Mouse (Mus musculus): ENCODE results near the gene Slc38a9. TPM values are rescaled to one million over a fixed set of nuclear protein-coding genes. Genes with fewer than 3 reads are reported as not detected.
"Not testable (repeated sequence)": the region's sequence is repeated elsewhere in the genome, so short reads cannot be mapped to it uniquely, and the experiment has no call there.

Gene Slc38a9
- polyA plus RNA-seq, 1 experiment from 2014 or later: 23.8 TPM

- no peaks in the 10 kb centered on the region for H3K4me1 ChIP-seq
- no peak for ATAC-seq (ENCODE audit: low FRiP score, low read depth)
- H3K27ac ChIP-seq: no peak overlapping the region
- no peaks in the 10 kb centered on the region for H3K27me3 ChIP-seq (replicated peaks)
- WGBS: 94% methylated on average over 10 of the region's 10 CpGs
- H3K9me3 ChIP-seq: 0 out of 2 replicates have a peak, but pooled peaks cover 5% of the 10 kb centered on the region
- H3K9ac ChIP-seq: no peak overlapping the region
- no peak overlapping the region for H3K4me3 ChIP-seq
- peaks cover 7% of the 10 kb centered on the region for H3K36me3 ChIP-seq
- H3K4me2 ChIP-seq (replicated peaks): no peak overlapping the region
Observed at GRCm38 (mm10) chr13:112692870-112693553, 32.5 kb downstream of the Slc38a9 start.

GRCm38 (mm10) chr13:112695526-112696240 is 35.1 kb downstream of the Slc38a9 start:
- no peak overlapping the region for H3K4me3 ChIP-seq
- no peak overlapping the region for H3K4me2 ChIP-seq (replicated peaks)
- H3K4me1 ChIP-seq: no peaks in the 10 kb centered on the region
- H3K27ac ChIP-seq: no peak overlapping the region
- peaks cover 24% of the 10 kb centered on the region for H3K36me3 ChIP-seq
- 94% methylated on average over 8 of the region's 8 CpGs for WGBS
- ATAC-seq (ENCODE audit: low FRiP score, low read depth): no peak
- 0 out of 2 replicates have a peak, but pooled peaks cover 5% of the 10 kb centered on the region for H3K9me3 ChIP-seq
- H3K9ac ChIP-seq: no peak overlapping the region
- H3K27me3 ChIP-seq (replicated peaks): no peaks in the 10 kb centered on the region

GRCm38 (mm10) chr13:112701256-112701655 is 40.7 kb downstream of the Slc38a9 start:
- Histone ChIP-seq H3K4me1 (no peaks in the 10 kb centered on the region), H3K9me3 (no peaks in the 10 kb centered on the region), H3K27me3 (replicated peaks) (no peaks in the 10 kb centered on the region), H3K27ac (no peak overlapping the region), H3K9ac (no peak overlapping the region), H3K4me3 (no peak overlapping the region), H3K36me3 (peaks cover 22% of the 10 kb centered on the region), H3K4me2 (replicated peaks) (no peak overlapping the region)
- 90% methylated on average over 8 of the region's 8 CpGs for WGBS
- no peak for ATAC-seq (ENCODE audit: low FRiP score, low read depth)

- Histone ChIP-seq H3K4me3 (no peak overlapping the region), H3K4me1 (no peaks in the 10 kb centered on the region), H3K9me3 (no peaks in the 10 kb centered on the region), H3K9ac (no peak overlapping the region), H3K27me3 (replicated peaks) (no peaks in the 10 kb centered on the region), H3K36me3 (peaks cover 3% of the 10 kb centered on the region), H3K4me2 (replicated peaks) (no peak overlapping the region), H3K27ac (no peak overlapping the region)
- 91% methylated on average over 4 of the region's 4 CpGs for WGBS
- ATAC-seq (ENCODE audit: low FRiP score, low read depth): no peak
Observed at GRCm38 (mm10) chr13:112706351-112706750, 45.8 kb downstream of the Slc38a9 start.

GRCm38 (mm10) chr13:112720078-112720736 is 59.7 kb downstream of the Slc38a9 start:
- H3K36me3 ChIP-seq: no peaks in the 10 kb centered on the region; the same call in 1 of the 2 replicates
- no peaks in the 10 kb centered on the region for H3K9me3 ChIP-seq
- WGBS: 91% methylated on average over 15 of the region's 15 CpGs
- H3K4me2 ChIP-seq (replicated peaks): no peak overlapping the region
- H3K9ac ChIP-seq: no peak overlapping the region
- ATAC-seq (ENCODE audit: low FRiP score, low read depth): no peak
- no peaks in the 10 kb centered on the region for H3K27me3 ChIP-seq (replicated peaks)
- no peaks in the 10 kb centered on the region for H3K4me1 ChIP-seq
- H3K27ac ChIP-seq: no peak overlapping the region
- no peak overlapping the region for H3K4me3 ChIP-seq

GRCm38 (mm10) chr13:112721946-112722729 is 61.6 kb downstream of the Slc38a9 start:
- Histone ChIP-seq H3K4me1 (no peaks in the 10 kb centered on the region), H3K9ac (no peak overlapping the region), H3K4me2 (replicated peaks) (no peak overlapping the region), H3K27ac (no peak overlapping the region), H3K4me3 (no peak overlapping the region), H3K27me3 (replicated peaks) (no peaks in the 10 kb centered on the region), H3K9me3 (no peaks in the 10 kb centered on the region), H3K36me3 (no peaks in the 10 kb centered on the region; the same call in 1 of the 2 replicates)
- ATAC-seq (ENCODE audit: low FRiP score, low read depth): no peak
- 40% methylated on average over 9 of the region's 9 CpGs for WGBS

- not testable (repeated sequence) for H3K9me3 ChIP-seq; H3K4me2 ChIP-seq (replicated peaks); H3K27ac ChIP-seq; ATAC-seq (ENCODE audit: low FRiP score, low read depth); H3K9ac ChIP-seq; H3K4me1 ChIP-seq; H3K4me3 ChIP-seq; H3K27me3 ChIP-seq (replicated peaks); H3K36me3 ChIP-seq
Observed at GRCm38 (mm10) chr13:112724260-112724659, 63.7 kb downstream of the Slc38a9 start.

GRCm38 (mm10) chr13:112726002-112726401 is 65.5 kb downstream of the Slc38a9 start:
- Histone ChIP-seq H3K4me1 (no peaks in the 10 kb centered on the region), H3K9ac (no peak overlapping the region), H3K4me3 (no peak overlapping the region), H3K27ac (no peak overlapping the region), H3K27me3 (replicated peaks) (no peaks in the 10 kb centered on the region), H3K4me2 (replicated peaks) (no peak overlapping the region), H3K9me3 (no peaks in the 10 kb centered on the region), H3K36me3 (peaks cover 6% of the 10 kb centered on the region)
- ATAC-seq (ENCODE audit: low FRiP score, low read depth): no peak
- 96% methylated on average over 3 of the region's 3 CpGs for WGBS

GRCm38 (mm10) chr13:112733311-112733710 is 72.8 kb downstream of the Slc38a9 start:
- Histone ChIP-seq H3K9me3 (no peaks in the 10 kb centered on the region), H3K27ac (no peak overlapping the region), H3K4me2 (replicated peaks) (no peak overlapping the region), H3K9ac (no peak overlapping the region), H3K4me3 (no peak overlapping the region), H3K27me3 (replicated peaks) (no peaks in the 10 kb centered on the region), H3K4me1 (no peaks in the 10 kb centered on the region), H3K36me3 (peaks cover 16% of the 10 kb centered on the region)
- 92% methylated on average over 12 of the region's 12 CpGs for WGBS
- no peak for ATAC-seq (ENCODE audit: low FRiP score, low read depth)

GRCm38 (mm10) chr13:112734906-112735713 is 74.6 kb downstream of the Slc38a9 start:
- no peak overlapping the region for H3K4me3 ChIP-seq
- H3K4me1 ChIP-seq: no peaks in the 10 kb centered on the region
- H3K9me3 ChIP-seq: no peaks in the 10 kb centered on the region
- H3K9ac ChIP-seq: no peak overlapping the region
- no peak overlapping the region for H3K27ac ChIP-seq
- H3K36me3 ChIP-seq: peaks cover 10% of the 10 kb centered on the region; the same call in 1 of the 2 replicates
- 78% methylated on average over 14 of the region's 14 CpGs for WGBS
- ATAC-seq (ENCODE audit: low FRiP score, low read depth): no peak
- H3K4me2 ChIP-seq (replicated peaks): no peak overlapping the region
- H3K27me3 ChIP-seq (replicated peaks): no peaks in the 10 kb centered on the region

GRCm38 (mm10) chr13:112736407-112736806 is 75.9 kb downstream of the Slc38a9 start:
- no peak overlapping the region for H3K9ac ChIP-seq
- 0 out of 2 replicates have a peak, but pooled peaks cover 10% of the 10 kb centered on the region for H3K36me3 ChIP-seq
- H3K4me3 ChIP-seq: no peak overlapping the region
- H3K9me3 ChIP-seq: no peaks in the 10 kb centered on the region
- ATAC-seq (ENCODE audit: low FRiP score, low read depth): no peak
- no peaks in the 10 kb centered on the region for H3K27me3 ChIP-seq (replicated peaks)
- H3K4me1 ChIP-seq: no peaks in the 10 kb centered on the region
- WGBS: 90% methylated on average over 10 of the region's 10 CpGs
- H3K27ac ChIP-seq: no peak overlapping the region
- no peak overlapping the region for H3K4me2 ChIP-seq (replicated peaks)

All from neural tube, embryonic 12.5 days (tissue).